Mouse (Mus musculus): ENCODE measurements at regions not wholly inside any gene's neighbourhood (a gene's known extent, or its start where the extent isn't known, plus 50 kb on each side); places are given as distances from the start of the nearest gene placed in this dataset.

GRCm38 (mm10) chr16:76864392-76864791 is 149.1 kb upstream of the Usp25 start:
- Histone ChIP-seq H3K4me3 (replicated peaks; ENCODE audit: low read length) (no peak overlapping the region), H3K4me1 (ENCODE audit: control insufficient read depth, insufficient read depth, low read length) (no peaks in the 10 kb centered on the region), H3K9me3 (replicated peaks; ENCODE audit: control insufficient read depth, low read length) (no peaks in the 10 kb centered on the region), H3K27me3 (ENCODE audit: control insufficient read depth, insufficient read depth, low read length) (no peaks in the 10 kb centered on the region), H3K4me2 (ENCODE audit: low read depth, low read length) (no peak overlapping the region), H3K36me3 (ENCODE audit: control insufficient read depth, insufficient read depth, low read length) (no peaks in the 10 kb centered on the region), H3K27ac (ENCODE audit: low read length) (no peak overlapping the region), H3K9ac (ENCODE audit: low read length) (no peak overlapping the region)
- WGBS: 88% methylated on average over 3 of the region's 3 CpGs
- ATAC-seq (ENCODE audit: insufficient read depth, low FRiP score): no peak

GRCm38 (mm10) chr16:76855797-76856196 is 157.7 kb upstream of the Usp25 start:
- ATAC-seq (ENCODE audit: insufficient read depth, low FRiP score): no peak
- Histone ChIP-seq H3K4me1 (ENCODE audit: control insufficient read depth, insufficient read depth, low read length) (no peaks in the 10 kb centered on the region), H3K9ac (ENCODE audit: low read length) (no peak overlapping the region), H3K27ac (ENCODE audit: low read length) (no peak overlapping the region), H3K27me3 (ENCODE audit: control insufficient read depth, insufficient read depth, low read length) (no peaks in the 10 kb centered on the region), H3K4me3 (replicated peaks; ENCODE audit: low read length) (no peak overlapping the region), H3K36me3 (ENCODE audit: control insufficient read depth, insufficient read depth, low read length) (no peaks in the 10 kb centered on the region), H3K4me2 (ENCODE audit: low read depth, low read length) (no peak overlapping the region), H3K9me3 (replicated peaks; ENCODE audit: control insufficient read depth, low read length) (no peaks in the 10 kb centered on the region)
- WGBS: 92% methylated on average over 2 of the region's 2 CpGs

DNA sequence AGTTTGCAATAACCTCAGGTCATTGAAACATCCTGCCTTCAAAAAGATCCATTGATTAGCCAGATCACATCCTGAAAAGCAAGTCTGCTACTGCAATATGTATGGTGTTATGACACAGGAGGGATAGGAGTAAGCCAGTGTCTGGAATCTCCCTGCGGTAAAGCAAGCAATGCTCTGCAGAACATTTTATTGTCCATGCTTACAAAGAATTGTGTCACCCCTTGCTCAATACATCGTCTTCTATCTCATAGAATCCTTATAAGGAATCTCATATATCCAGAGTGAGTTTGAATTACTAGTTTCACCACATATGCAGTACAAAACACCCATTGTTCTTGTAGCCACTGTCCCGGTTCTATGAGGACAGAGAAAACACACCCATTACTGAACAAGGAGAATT is 162.1 kb upstream of the Usp25 start:
- H3K36me3 ChIP-seq (ENCODE audit: control insufficient read depth, insufficient read depth, low read length): no peaks in the 10 kb centered on the region
- WGBS: 72% methylated on average over 3 of the region's 3 CpGs
- H3K27me3 ChIP-seq (ENCODE audit: control insufficient read depth, insufficient read depth, low read length): no peaks in the 10 kb centered on the region
- no peak overlapping the region for H3K27ac ChIP-seq (ENCODE audit: low read length)
- ATAC-seq (ENCODE audit: insufficient read depth, low FRiP score): no peak
- H3K4me2 ChIP-seq (ENCODE audit: low read depth, low read length): no peak overlapping the region
- H3K9me3 ChIP-seq (replicated peaks; ENCODE audit: control insufficient read depth, low read length): no peaks in the 10 kb centered on the region
- no peaks in the 10 kb centered on the region for H3K4me1 ChIP-seq (ENCODE audit: control insufficient read depth, insufficient read depth, low read length)
- no peak overlapping the region for H3K9ac ChIP-seq (ENCODE audit: low read length)
- H3K4me3 ChIP-seq (replicated peaks; ENCODE audit: low read length): no peak overlapping the region

GRCm38 (mm10) chr16:76837450-76837849 is 176.1 kb upstream of the Usp25 start:
- no peak overlapping the region for H3K4me2 ChIP-seq (ENCODE audit: low read depth, low read length)
- no peak overlapping the region for H3K4me3 ChIP-seq (replicated peaks; ENCODE audit: low read length)
- H3K27me3 ChIP-seq (ENCODE audit: control insufficient read depth, insufficient read depth, low read length): no peaks in the 10 kb centered on the region
- no peak for ATAC-seq (ENCODE audit: insufficient read depth, low FRiP score)
- 87% methylated on average over 4 of the region's 4 CpGs for WGBS
- no peak overlapping the region for H3K9ac ChIP-seq (ENCODE audit: low read length)
- no peaks in the 10 kb centered on the region for H3K9me3 ChIP-seq (replicated peaks; ENCODE audit: control insufficient read depth, low read length)
- no peaks in the 10 kb centered on the region for H3K4me1 ChIP-seq (ENCODE audit: control insufficient read depth, insufficient read depth, low read length)
- no peak overlapping the region for H3K27ac ChIP-seq (ENCODE audit: low read length)
- H3K36me3 ChIP-seq (ENCODE audit: control insufficient read depth, insufficient read depth, low read length): no peaks in the 10 kb centered on the region

DNA sequence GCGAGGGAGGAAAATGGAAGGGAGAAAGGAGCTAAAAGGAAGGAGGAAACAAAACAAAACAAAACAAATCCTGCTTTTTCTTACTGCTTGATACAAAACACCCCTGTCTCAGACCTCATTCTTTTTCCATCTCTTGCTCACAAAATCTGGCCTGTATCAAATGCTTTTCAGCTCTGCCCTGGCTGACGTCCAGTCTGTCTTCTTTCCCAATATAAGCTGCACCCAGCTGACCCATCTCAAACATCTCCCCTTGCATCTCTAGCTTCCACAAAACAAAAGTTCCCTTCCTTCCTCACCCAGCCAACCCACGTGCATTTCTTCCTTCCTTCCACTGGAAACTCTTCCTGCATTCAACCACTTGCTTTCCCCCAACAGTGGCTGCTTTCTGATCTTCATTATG is 183.1 kb upstream of the Usp25 start:
- Histone ChIP-seq H3K27me3 (ENCODE audit: control insufficient read depth, insufficient read depth, low read length) (no peaks in the 10 kb centered on the region), H3K9me3 (replicated peaks; ENCODE audit: control insufficient read depth, low read length) (no peaks in the 10 kb centered on the region), H3K9ac (ENCODE audit: low read length) (no peak overlapping the region), H3K27ac (ENCODE audit: low read length) (no peak overlapping the region), H3K4me1 (ENCODE audit: control insufficient read depth, insufficient read depth, low read length) (no peaks in the 10 kb centered on the region), H3K36me3 (ENCODE audit: control insufficient read depth, insufficient read depth, low read length) (no peaks in the 10 kb centered on the region), H3K4me3 (replicated peaks; ENCODE audit: low read length) (no peak overlapping the region), H3K4me2 (ENCODE audit: low read depth, low read length) (no peak overlapping the region)
- 16% methylated on average over 3 of the region's 3 CpGs for WGBS
- ATAC-seq (ENCODE audit: insufficient read depth, low FRiP score): no peak

DNA sequence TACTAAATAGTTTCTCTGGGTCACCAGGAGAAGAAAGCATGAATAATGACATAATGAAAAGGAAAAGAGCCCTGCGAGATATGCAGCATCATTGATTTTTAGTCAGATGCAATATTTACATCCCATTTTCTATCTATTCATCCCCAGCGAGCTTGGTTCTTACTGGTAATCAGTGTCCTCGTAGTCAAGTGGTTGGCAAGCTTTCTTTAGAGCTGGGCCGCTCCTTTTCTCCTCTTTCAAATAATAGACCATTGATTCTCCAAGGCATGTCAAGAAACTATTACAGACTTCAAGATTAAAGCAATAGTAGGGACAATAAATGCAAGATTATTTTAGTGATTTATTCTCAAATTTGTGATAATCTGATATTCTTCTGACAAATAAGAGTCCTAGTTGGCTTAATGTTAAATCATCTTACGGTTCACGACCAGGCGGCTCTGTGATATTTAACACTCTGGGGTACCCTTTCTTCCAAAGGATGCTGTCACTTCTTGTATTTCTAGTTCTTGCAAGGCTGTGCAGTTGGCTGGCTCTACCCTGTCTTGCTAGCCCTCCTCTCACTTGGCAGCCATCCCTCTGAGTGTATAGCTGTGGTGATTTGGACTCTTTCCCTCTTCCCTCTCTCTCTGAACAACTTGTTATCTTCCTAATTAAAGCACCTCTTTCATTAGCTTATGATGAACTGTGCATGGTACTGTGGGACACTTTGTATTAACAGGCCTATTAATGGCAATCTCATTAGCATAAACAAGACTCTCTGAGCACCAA is 185.6 kb upstream of the Usp25 start:
- Histone ChIP-seq H3K4me2 (ENCODE audit: low read depth, low read length) (no peak overlapping the region), H3K9me3 (replicated peaks; ENCODE audit: control insufficient read depth, low read length) (no peaks in the 10 kb centered on the region), H3K4me1 (ENCODE audit: control insufficient read depth, insufficient read depth, low read length) (no peaks in the 10 kb centered on the region), H3K27me3 (ENCODE audit: control insufficient read depth, insufficient read depth, low read length) (no peaks in the 10 kb centered on the region), H3K27ac (ENCODE audit: low read length) (no peak overlapping the region), H3K9ac (ENCODE audit: low read length) (no peak overlapping the region), H3K4me3 (replicated peaks; ENCODE audit: low read length) (no peak overlapping the region), H3K36me3 (ENCODE audit: control insufficient read depth, insufficient read depth, low read length) (no peaks in the 10 kb centered on the region)
- 84% methylated on average over 7 of the region's 7 CpGs for WGBS
- no peak for ATAC-seq (ENCODE audit: insufficient read depth, low FRiP score)

DNA sequence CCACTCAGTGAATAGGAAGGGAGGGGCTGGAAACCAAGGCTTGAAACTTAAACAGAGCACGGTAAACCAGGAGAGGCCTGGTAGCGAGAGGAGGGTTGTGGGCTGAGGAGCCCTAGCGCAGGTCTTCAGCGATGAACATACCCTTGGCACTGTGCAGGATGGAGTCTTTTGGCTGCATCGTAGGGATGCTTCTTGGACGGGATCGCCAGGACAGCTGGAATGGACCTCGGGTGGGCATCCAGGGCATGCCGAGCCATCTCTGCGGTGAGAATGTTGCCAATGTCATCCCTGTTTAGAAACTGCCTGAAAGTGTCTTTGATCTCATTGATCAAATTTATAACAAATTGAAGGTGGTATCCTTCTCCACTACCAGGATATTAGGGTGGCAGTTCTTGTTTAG is 192.2 kb upstream of the Usp25 start:
- 94% methylated on average over 10 of the region's 10 CpGs for WGBS
- Histone ChIP-seq H3K4me2 (ENCODE audit: low read depth, low read length) (no peak overlapping the region), H3K4me1 (ENCODE audit: control insufficient read depth, insufficient read depth, low read length) (no peaks in the 10 kb centered on the region), H3K4me3 (replicated peaks; ENCODE audit: low read length) (no peak overlapping the region), H3K36me3 (ENCODE audit: control insufficient read depth, insufficient read depth, low read length) (no peaks in the 10 kb centered on the region), H3K27ac (ENCODE audit: low read length) (no peak overlapping the region), H3K9ac (ENCODE audit: low read length) (no peak overlapping the region), H3K9me3 (replicated peaks; ENCODE audit: control insufficient read depth, low read length) (no peaks in the 10 kb centered on the region), H3K27me3 (ENCODE audit: control insufficient read depth, insufficient read depth, low read length) (no peaks in the 10 kb centered on the region)
- ATAC-seq (ENCODE audit: insufficient read depth, low FRiP score): no peak

- Histone ChIP-seq H3K36me3 (ENCODE audit: control insufficient read depth, insufficient read depth, low read length) (no peaks in the 10 kb centered on the region), H3K9ac (ENCODE audit: low read length) (no peak overlapping the region), H3K4me1 (ENCODE audit: control insufficient read depth, insufficient read depth, low read length) (no peaks in the 10 kb centered on the region), H3K27ac (ENCODE audit: low read length) (no peak overlapping the region), H3K4me2 (ENCODE audit: low read depth, low read length) (no peak overlapping the region), H3K9me3 (replicated peaks; ENCODE audit: control insufficient read depth, low read length) (no peaks in the 10 kb centered on the region), H3K4me3 (replicated peaks; ENCODE audit: low read length) (no peak overlapping the region), H3K27me3 (ENCODE audit: control insufficient read depth, insufficient read depth, low read length) (no peaks in the 10 kb centered on the region)
- 75% methylated on average over 17 of the region's 17 CpGs for WGBS
- ATAC-seq (ENCODE audit: insufficient read depth, low FRiP score): no peak
Measured at GRCm38 (mm10) chr16:76816056-76816885, 197.2 kb upstream of the Usp25 start.

GRCm38 (mm10) chr16:76803725-76804124 is 209.8 kb upstream of the Usp25 start:
- Histone ChIP-seq H3K4me3 (replicated peaks; ENCODE audit: low read length) (no peak overlapping the region), H3K27me3 (ENCODE audit: control insufficient read depth, insufficient read depth, low read length) (no peaks in the 10 kb centered on the region), H3K9me3 (replicated peaks; ENCODE audit: control insufficient read depth, low read length) (no peaks in the 10 kb centered on the region), H3K27ac (ENCODE audit: low read length) (no peak overlapping the region), H3K4me2 (ENCODE audit: low read depth, low read length) (no peak overlapping the region), H3K4me1 (ENCODE audit: control insufficient read depth, insufficient read depth, low read length) (no peaks in the 10 kb centered on the region), H3K9ac (ENCODE audit: low read length) (no peak overlapping the region), H3K36me3 (ENCODE audit: control insufficient read depth, insufficient read depth, low read length) (no peaks in the 10 kb centered on the region)
- 36% methylated on average over 3 of the region's 3 CpGs for WGBS
- ATAC-seq (ENCODE audit: insufficient read depth, low FRiP score): no peak
